Mouse (Mus musculus) C2C12 (cell line): Measurements from ENCODE around the gene Hspa1l. TPM values are rescaled to one million over a fixed set of nuclear protein-coding genes. Genes with fewer than 3 reads are reported as not detected.

Source experiments
- H3K27me3 ChIP-seq: one replicate; pipeline ENCODE4 v1.6.1; 2011; ENCODE audit not compliant: control insufficient read depth, insufficient read depth, insufficient read length
- H3K36me3 ChIP-seq: one replicate; pipeline ENCODE4 v1.6.1; 2011; ENCODE audit not compliant: control insufficient read depth, insufficient read depth
- H3K4me3 ChIP-seq: one replicate; pipeline ENCODE4 v1.5.1; 2011; ENCODE audit warnings: mild to moderate bottlenecking, control low read depth; ENCODE audit not compliant: poor library complexity, insufficient read depth, severe bottlenecking
- H3K79me2 ChIP-seq: one replicate; pipeline ENCODE4 v1.6.1; 2011; ENCODE audit not compliant: control insufficient read depth, insufficient read depth
- H3K79me3 ChIP-seq: one replicate; pipeline ENCODE4 v1.6.1; 2011; ENCODE audit warnings: low read depth, control low read depth
- H3ac ChIP-seq: one replicate; pipeline ENCODE3; 2011; ENCODE audit warnings: low read depth; ENCODE audit not compliant: control insufficient read depth, insufficient read length
- CEBPB ChIP-seq: IDR thresholded peaks from one replicate; pipeline ENCODE4 v1.6.1; 2011; ENCODE audit warnings: low read depth, mild to moderate bottlenecking, control low read depth, moderate library complexity
- CTCF ChIP-seq: IDR thresholded peaks from one replicate; pipeline ENCODE4 v1.5.1; 2011; ENCODE audit not compliant: control insufficient read depth, insufficient read depth, insufficient read length
- FOSL1 ChIP-seq: IDR thresholded peaks from one replicate; pipeline ENCODE4 v1.8.0; 2011; ENCODE audit warnings: mild to moderate bottlenecking, low read length; ENCODE audit not compliant: poor library complexity, insufficient read depth, severe bottlenecking
- MAX ChIP-seq: IDR thresholded peaks from one replicate; pipeline ENCODE4 v1.6.1; 2011; ENCODE audit warnings: mild to moderate bottlenecking, control low read depth
- MYOD1 ChIP-seq: IDR thresholded peaks from one replicate; pipeline ENCODE4 v1.6.1; 2011; ENCODE audit warnings: low read depth; ENCODE audit not compliant: control insufficient read depth, insufficient read length
- MYOG ChIP-seq: IDR thresholded peaks from one replicate; pipeline ENCODE4 v1.6.1; 2011; ENCODE audit not compliant: control insufficient read depth, insufficient read length; ENCODE audit errors: extremely low read depth
- USF1 ChIP-seq: IDR thresholded peaks from one replicate; pipeline ENCODE4 v1.6.1; 2011; ENCODE audit warnings: low read depth, mild to moderate bottlenecking, control low read depth, moderate library complexity
- polyA plus RNA-seq: library from polyadenylated mRNA; unstranded; fragments of >200 nt; fragmentation: generic; extraction: Trizol; gene quantifications from one replicate; pipeline ENCODE4 v1.2.1, GENCODE M21; 2012; ENCODE audit warnings: missing spikeins

The Hspa1l gene
- polyA plus RNA-seq, 1 experiment, result 0.99 TPM

- no peaks in the 10 kb centered on the region for H3K79me2 ChIP-seq
- H3ac ChIP-seq, result peak overlapping the region; percentile 64
- no peaks in the 10 kb centered on the region for H3K36me3 ChIP-seq
- peak overlapping the region; percentile 55 for H3K4me3 ChIP-seq
- H3K27me3 ChIP-seq, result no peaks in the 10 kb centered on the region
- H3K79me3 ChIP-seq, result no peaks in the 10 kb centered on the region
- no peak for TF ChIP-seq MYOD1
- TF ChIP-seq USF1, result no peak
- no peak for TF ChIP-seq MAX
- TF ChIP-seq MYOG, result no peak
- TF ChIP-seq CTCF, result no peak
Measured at GRCm38 (mm10) chr17:34931735-34932098, 40.8 kb upstream of the Hspa1l start.

- Histone ChIP-seq H3K36me3 (no peaks in the 10 kb centered on the region), H3K27me3 (no peaks in the 10 kb centered on the region), H3K4me3 (no peak overlapping the region), H3K79me3 (no peaks in the 10 kb centered on the region), H3K79me2 (no peaks in the 10 kb centered on the region), H3ac (no peak overlapping the region)
- TF ChIP-seq CTCF, result no peak
- no peak for TF ChIP-seq MYOG
Measured at GRCm38 (mm10) chr17:34932287-34932686, 40.2 kb upstream of the Hspa1l start.

- Histone ChIP-seq H3ac (no peak overlapping the region), H3K79me3 (no peaks in the 10 kb centered on the region), H3K4me3 (no peak overlapping the region), H3K79me2 (no peaks in the 10 kb centered on the region), H3K27me3 (no peaks in the 10 kb centered on the region), H3K36me3 (no peaks in the 10 kb centered on the region)
- TF ChIP-seq USF1 (no peak), CTCF (no peak), FOSL1 (no peak), CEBPB (no peak), MAX (no peak), MYOD1 (no peak), MYOG (no peak)
Measured at GRCm38 (mm10) chr17:34934031-34934430, 38.5 kb upstream of the Hspa1l start.

- Histone ChIP-seq H3K79me2 (no peaks in the 10 kb centered on the region), H3K79me3 (no peaks in the 10 kb centered on the region), H3K27me3 (no peaks in the 10 kb centered on the region), H3ac (no peak overlapping the region), H3K4me3 (no peak overlapping the region), H3K36me3 (no peaks in the 10 kb centered on the region)
- no peak for TF ChIP-seq MYOG
- no peak for TF ChIP-seq MYOD1
- TF ChIP-seq CTCF, result no peak
- no peak for TF ChIP-seq CEBPB
Measured at GRCm38 (mm10) chr17:34934830-34935229, 37.7 kb upstream of the Hspa1l start.

GRCm38 (mm10) chr17:34937960-34938505, 34.5 kb upstream of the Hspa1l start:
- H3K36me3 ChIP-seq, result no peaks in the 10 kb centered on the region
- no peaks in the 10 kb centered on the region for H3K79me3 ChIP-seq
- no peak for TF ChIP-seq MAX
- TF ChIP-seq FOSL1, result no peak
- TF ChIP-seq MYOD1, result no peak
- no peak for TF ChIP-seq CTCF
- no peak for TF ChIP-seq MYOG
- no peak for TF ChIP-seq USF1
- TF ChIP-seq CEBPB, result no peak
- H3K4me3 ChIP-seq, result no peak overlapping the region
- H3ac ChIP-seq, result no peak overlapping the region
- H3K79me2 ChIP-seq, result no peaks in the 10 kb centered on the region
- H3K27me3 ChIP-seq, result no peaks in the 10 kb centered on the region

GRCm38 (mm10) chr17:34941344-34942041, 31.0 kb upstream of the Hspa1l start:
- H3K27me3 ChIP-seq, result no peaks in the 10 kb centered on the region
- TF ChIP-seq USF1 (no peak), MYOG (no peak), MAX (no peak), MYOD1 (no peak), FOSL1 (no peak), CTCF (no peak), CEBPB (no peak)

More at GRCm38 (mm10) chr17:34941344-34942041, 31.0 kb upstream of the Hspa1l start:
- no peak overlapping the region for H3K4me3 ChIP-seq
- no peaks in the 10 kb centered on the region for H3K79me3 ChIP-seq
- no peaks in the 10 kb centered on the region for H3K36me3 ChIP-seq
- no peaks in the 10 kb centered on the region for H3K79me2 ChIP-seq
- no peak overlapping the region for H3ac ChIP-seq
